Mouse (Mus musculus): ENCODE measurements around the gene Fmnl3.

Fmnl3 gene

DNA sequence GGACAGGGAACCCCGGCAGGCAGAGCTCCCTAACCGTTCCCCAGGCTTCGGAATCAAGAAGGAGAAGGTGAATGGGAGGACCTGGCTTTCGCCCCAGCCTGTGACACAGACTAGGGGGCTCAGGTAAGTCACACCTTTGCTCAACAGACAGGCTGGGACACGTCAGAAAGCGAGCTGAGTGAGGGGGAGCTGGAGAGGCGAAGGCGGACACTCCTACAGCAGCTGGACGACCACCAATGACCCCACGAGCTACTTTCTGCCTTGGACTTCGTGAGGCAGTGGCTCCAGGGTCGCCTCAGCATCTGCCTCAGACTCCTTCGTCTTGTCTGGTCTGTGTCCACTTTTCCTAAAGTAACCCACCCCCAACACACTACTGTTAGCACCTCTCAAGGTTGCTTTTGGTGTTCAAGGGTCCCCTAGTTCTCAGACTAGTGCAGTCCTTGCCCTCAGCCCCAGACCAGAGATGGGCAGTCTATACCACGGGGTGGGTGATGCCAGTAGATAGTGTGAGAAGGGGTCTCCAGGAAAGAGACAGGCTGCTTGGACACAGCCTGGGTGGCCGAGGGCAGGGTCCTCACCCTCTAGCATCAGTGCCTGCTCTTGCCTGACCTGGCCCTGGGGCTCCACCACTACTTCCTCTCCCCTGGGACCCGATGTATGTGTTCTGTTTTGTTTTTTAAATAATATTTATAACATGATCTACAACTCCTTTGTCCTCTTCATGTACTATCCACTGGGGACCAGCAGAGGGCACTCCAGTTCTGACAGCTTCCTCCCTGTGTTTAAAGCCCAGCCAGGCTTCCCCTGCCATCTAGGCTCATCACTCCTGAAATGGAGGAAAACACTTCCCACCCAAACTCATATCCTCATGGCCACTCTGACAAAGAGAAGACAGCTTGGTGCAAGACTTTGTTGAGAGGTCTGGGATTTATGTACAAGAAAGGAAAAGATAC, 53.7 kb downstream of the Fmnl3 start:
- DNase-seq, result peak; percentile 50 to 77

- no peak for DNase-seq
Measured at GRCm38 (mm10) chr15:99314891-99315290, 55.4 kb downstream of the Fmnl3 start.

DNA sequence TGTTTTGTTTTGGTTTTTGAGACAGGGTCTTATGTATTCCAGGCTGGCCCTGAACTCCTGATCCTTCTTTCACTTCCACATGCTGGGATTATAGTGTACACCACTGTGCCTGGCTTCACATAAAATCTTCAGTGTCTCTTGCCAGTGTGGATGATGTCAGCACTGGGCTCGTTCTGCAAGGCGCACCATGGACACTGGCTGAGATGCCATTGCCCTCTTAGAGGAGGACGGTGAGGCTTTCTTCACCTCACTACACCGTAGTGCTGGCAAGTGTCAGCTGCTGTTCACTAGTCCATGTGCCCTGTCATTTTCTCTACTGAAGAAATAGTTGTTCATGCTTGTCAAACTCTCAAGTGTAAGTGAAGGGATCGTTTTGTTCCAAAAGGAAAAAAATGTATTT, 59.7 kb downstream of the Fmnl3 start:
- no peak for DNase-seq

GRCm38 (mm10) chr15:99309549-99309948, 60.7 kb downstream of the Fmnl3 start:
- DNase-seq, result no peak

- DNase-seq, result no peak
Measured at GRCm38 (mm10) chr15:99307476-99307875, 62.8 kb downstream of the Fmnl3 start.

- DNase-seq, result no peak
Measured at GRCm38 (mm10) chr15:99296213-99296612, 74.1 kb downstream of the Fmnl3 start.

- peak in 1 of 2 experiments; percentile 30 for DNase-seq
Measured at GRCm38 (mm10) chr15:99295484-99295981, 74.7 kb downstream of the Fmnl3 start, which contains the start of gene Fam186b. TSS of gene Fam186b (minus strand) at chr15:99295888.

GRCm38 (mm10) chr15:99294813-99295374, 75.4 kb downstream of the Fmnl3 start, which contains the start of gene Prpf40b:
TSS of gene Prpf40b (plus strand) at chr15:99295087.
- peak; percentile 83 to 88 for DNase-seq

- DNase-seq, result no peak
Measured at GRCm38 (mm10) chr15:99294287-99294686, 76.0 kb downstream of the Fmnl3 start.

GRCm38 (mm10) chr15:99290586-99290985, 79.7 kb downstream of the Fmnl3 start:
- no peak for DNase-seq

DNA sequence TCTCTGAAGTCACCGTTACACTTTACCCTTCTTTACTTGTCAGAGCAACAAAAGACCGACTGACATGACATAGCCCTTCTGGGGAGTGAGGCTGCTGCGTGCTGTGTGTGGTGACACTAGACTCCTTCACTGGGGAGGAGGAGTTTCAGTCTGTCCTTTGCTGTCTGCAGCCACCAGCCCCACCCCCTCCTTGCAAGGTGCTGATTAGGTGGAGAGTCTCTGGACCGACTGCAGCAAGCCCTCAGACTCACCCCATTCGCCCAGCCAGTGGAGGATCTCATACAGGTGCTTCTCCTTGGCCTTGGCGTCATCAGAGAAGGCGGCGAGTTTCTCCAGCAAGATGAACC, 85.1 kb downstream of the Fmnl3 start:
- DNase-seq, result no peak

DNA sequence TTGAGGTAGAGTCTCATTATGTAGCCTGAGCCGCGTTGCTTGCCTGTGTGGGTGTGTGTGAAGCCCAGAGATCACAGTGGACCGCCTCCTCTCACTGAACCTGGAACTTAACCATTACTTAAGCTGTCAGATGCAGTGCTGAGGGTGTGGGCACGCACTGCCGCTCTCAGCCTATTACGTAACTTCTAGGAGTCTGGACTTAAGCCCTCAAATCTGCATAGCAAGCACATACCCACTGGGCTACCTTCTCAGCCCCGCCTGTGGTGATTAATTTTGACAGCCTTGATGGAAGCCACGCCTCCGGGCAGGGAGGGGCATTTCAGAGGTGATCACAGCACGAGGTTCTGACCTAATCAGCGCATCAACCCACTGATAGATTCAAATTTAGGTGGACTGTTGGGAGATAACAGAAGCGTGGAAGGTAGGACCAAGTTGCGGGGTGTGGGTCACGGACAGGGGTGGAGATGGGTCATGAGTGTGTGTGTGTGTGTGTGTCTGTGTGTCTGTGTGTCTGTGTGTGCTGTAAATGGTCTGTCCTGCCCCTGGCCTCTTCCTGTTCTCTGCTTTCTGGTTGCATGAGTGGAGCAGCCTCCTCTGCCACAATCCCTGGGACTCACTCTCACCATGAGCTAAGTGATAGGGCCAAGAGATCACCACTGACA, 85.6 kb downstream of the Fmnl3 start:
- no peak for DNase-seq

DNA sequence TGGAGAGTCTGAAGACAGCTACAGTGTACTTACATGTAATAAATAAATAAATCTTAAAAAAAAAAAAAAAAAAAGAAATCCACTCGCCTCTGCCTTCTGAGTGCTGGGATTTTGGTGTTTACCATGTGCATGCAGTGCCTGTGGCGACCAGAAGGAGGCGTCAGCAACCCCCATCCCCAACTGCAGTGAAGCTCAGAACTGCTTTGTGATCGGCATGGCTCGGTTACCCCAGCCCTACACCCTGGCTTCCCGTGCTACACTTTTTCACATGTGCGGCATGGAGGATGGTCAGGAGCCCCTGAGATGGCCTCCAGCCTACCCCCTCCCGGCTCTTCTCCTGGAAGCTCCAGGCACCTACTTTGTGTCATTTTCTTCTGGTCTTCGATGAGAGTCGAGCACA, 86.8 kb downstream of the Fmnl3 start:
- DNase-seq, result no peak

DNA sequence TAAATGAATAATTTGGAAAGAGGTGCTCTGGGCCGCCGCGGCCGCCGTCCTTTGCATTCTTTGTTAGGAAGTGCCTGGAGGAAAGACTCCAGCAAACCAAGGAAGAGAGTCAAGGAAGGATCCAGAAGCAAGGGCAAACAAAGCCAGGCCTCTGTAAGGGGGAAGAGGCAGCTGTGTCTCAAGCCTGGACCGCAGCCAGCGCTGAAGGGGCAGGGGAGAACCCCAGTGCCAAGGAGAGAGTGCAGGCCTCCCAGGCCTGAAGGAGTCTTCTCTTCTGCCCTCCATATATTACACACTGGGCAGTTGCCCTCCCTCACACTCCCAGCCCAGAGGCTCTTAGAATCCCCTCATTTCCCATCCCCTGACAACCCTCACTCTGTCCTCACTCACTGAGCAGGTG, 92.0 kb downstream of the Fmnl3 start:
- no peak for DNase-seq

- DNase-seq, result no peak
Measured at GRCm38 (mm10) chr15:99276095-99276494, 94.2 kb downstream of the Fmnl3 start.
